Mouse (Mus musculus) adrenal gland, postnatal 14 days (tissue): ENCODE measurements around the gene Ptprk. TPM values are rescaled to one million over a fixed set of nuclear protein-coding genes. Genes with fewer than 3 reads are reported as not detected.

Experiments used
- DNase-seq: peaks from one replicate; pipeline ENCODE4 v3.0.0; 2021; ENCODE audit warnings: mixed read lengths
- long read RNA-seq, 2 experiments: library from polyadenylated mRNA; stranded (forward); transcript quantifications; one replicate each; pipeline ENCODE4 v2.0.0; 2021
- total RNA-seq: library from RNA; stranded (reverse); gene quantifications from 2 replicates; pipeline ENCODE4 v1.2.3, GENCODE M21; 2021

The Ptprk gene
- 21.6 and 23.3 TPM in 2 replicates for total RNA-seq
- long read RNA-seq, experiment 1, full-length matches to known transcripts = 1 of 6 reads
- long read RNA-seq, experiment 1, partial matches to known transcripts = 3 of 6 reads
- long read RNA-seq, experiment 1, other reads (novel, unspliced or antisense) = 2 of 6 reads
- long read RNA-seq, experiment 2, full-length matches to known transcripts = 2 of 11 reads
- long read RNA-seq, experiment 2, partial matches to known transcripts = 4 of 11 reads
- long read RNA-seq, experiment 2, other reads (novel, unspliced or antisense) = 5 of 11 reads

DNA sequence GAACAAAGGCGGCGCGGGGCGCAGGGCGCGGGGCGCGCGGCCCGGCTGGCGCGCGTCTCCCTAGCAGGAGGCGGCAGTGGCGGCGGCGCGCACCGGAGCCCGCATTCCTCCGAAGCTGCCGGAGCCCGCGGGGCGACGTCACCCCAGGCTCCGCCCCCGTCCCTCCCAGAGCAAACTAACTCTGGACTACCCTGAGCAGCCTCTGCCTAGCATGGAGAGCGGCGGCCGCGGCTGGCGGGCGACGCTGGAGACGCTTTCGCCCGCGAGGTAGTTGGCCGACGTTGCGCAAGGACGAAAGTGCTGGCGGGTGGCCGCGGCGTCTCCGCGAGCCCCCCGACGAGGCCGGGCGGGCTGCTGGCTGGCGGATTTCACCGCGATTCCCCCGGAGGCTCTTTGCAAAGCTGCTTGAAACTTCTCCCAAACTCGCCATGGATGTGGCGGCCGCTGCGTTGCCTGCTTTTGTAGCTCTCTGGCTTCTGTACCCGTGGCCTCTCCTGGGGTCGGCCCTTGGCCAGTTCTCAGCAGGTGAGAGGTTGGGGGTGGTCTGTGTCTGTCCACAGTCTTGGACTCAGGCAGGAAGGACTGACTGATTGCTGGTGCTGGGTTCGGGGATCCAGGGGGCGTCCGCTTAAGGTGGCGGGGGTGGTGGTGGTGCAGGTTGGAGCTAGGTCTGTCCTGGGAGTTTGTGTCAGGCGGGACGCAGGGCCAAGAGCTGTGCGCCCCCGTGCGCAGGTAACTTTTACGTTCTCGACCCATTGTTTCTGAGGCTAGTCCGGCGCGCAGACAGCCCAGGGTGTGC is at the start of gene Ptprk:
Ptprk (plus strand) TSS at position 168 of the 799 bp plus-strand sequence.
- DNase-seq = peak; percentile 95

DNA sequence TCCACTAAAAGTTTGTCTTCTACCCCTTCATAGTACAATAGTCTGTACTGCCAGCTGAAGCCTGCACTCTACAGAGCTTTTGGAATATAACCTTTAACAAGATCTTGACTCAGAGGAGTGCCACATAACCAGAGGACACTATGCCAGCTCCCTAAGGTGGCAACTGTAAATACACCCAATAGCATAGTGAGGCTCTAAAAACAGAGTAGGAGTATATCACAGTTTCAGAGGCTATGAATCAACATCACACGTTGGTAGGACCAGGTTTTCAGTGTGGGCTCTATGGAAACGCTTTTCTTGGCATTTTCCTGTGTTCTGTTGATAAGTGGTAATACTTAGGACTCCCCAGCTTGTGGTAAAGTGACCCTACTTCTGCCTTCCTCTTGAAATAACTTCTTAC is 46.8 kb upstream of the Ptprk start:
- DNase-seq = no peak

DNA sequence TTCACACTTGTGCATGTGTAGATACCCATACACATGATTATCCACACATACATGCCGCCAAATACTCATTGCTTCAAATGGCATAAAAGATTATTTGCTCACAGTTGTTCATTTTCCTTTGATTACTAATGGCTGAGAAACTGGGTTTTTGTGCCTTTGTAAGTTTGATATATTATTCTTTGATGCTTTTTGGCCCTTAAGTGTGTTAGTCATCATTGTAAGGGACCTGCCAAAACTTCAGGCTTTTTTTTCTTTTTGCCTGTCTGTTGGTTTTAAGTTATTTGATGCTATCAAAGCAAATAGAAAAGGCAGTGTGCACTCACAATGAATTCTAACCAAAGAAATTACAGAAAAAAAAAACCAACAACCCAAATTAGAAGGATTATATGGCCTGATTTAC is 38.2 kb upstream of the Ptprk start:
- no peak for DNase-seq

DNA sequence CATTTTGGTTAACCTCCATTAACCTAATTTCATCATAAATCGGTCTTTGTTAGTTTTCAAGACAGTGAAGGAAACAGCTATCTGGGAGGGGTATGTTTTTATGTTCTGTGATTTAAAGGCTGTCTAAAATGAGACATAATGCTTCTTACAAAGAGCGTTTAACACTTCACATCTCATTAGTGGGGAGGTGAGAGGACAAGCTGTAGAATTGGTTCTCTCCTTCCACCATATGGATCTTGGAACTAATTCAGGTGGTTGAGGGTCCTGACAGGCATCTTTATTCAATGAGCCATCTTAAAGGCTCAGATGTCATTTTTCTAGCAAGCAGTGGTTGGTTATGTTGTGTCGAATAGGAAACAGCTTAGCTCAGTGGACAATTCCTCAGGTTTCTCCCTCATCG is 19.9 kb upstream of the Ptprk start:
- no peak for DNase-seq

DNA sequence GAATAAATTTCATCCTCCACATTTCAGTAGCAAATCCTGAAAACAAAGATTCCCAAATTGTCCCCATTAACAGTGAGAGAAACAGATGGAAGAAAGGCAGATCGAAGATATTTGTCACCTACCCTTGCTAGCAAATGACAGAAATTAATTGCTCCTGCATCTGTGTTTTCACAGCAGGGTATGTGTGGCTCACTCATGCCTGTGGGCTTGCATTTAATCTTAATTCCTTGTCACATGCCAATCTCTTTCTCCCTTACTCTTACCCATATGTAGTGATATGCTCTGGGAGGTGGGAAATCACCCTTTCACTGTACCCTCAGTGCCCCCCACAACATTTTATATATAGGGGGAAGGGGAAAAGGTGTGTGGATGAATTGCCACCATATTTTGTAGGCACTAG is 15.4 kb upstream of the Ptprk start:
- no peak for DNase-seq

DNA sequence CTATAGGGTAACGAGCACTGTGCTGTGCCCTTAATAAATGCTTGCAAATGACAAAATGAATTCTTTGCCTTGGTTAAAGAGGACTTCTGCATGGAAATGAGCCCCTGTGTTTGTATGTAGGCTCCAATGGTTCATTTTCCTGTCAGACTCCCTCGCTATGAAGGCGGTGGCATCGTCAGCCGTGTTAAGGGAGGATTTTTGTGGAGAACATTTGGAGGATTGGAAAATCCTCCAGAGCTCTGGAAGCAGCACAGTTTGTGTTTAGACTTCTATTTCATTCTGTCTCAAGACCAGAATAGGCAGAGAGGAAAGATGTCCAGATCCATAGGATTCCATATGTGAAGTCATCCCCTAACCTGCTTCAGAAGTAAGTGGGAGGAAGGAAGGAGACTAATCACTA is 6.6 kb upstream of the Ptprk start:
- no peak for DNase-seq

DNA sequence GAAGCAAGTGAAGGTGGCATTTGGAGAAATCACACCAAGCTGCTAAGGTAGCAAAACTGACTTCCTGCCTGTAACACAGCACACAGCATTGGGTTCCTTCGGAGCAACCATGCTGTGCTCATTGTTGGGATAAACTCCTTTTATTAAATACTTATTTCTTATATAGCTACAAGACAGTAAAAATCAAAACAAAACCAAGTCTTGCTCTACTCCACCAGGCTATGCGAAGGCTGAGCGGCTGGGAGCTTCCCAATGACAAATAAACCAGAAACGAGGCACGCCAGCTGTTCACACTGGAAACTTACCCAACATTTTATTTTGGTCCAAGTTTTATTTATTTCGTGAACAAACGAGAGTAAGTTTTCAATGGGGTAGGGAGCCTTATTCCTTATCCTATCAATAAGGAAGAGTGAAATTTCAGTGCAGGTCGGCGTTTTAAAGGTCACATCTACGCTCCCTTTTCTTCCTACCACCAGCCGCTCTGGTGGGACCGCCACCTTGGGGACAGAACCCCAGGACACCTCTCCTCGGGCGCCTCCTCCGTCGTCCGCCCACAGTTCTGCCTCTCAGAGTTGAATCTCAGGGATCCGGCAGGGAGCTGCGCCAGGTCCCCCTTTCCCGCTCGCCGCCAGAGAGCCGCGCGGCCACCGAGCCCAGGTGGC is 498 bp upstream of the Ptprk start:
- DNase-seq = peak; percentile 26

DNA sequence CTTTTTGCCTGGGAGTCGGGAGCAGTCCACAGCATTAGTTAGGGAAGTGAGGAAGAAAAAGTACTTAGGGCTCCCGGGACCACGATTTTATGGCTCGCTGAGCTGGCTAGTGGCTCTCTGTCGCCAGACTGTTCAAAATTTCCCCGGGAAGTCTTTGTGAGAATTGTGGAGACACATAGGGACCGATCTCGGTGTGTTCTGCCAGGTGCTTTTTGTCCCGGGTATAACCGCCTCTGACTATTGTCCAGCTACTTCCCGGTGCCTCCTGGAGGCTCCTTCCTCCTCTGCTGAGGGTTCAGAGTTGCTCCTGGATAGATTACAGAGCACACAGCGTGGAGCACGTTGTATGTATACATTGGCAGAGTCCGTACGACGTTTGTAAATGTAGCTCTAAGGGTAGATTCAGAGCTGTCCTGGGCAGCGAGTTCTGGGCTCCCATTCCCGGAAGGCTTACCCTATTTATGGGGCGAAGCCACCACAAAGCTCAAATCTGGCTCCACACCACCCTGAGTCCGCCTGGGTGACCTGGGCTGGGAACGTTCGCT is 943 bp downstream of the Ptprk start:
- peak; percentile 6 for DNase-seq

DNA sequence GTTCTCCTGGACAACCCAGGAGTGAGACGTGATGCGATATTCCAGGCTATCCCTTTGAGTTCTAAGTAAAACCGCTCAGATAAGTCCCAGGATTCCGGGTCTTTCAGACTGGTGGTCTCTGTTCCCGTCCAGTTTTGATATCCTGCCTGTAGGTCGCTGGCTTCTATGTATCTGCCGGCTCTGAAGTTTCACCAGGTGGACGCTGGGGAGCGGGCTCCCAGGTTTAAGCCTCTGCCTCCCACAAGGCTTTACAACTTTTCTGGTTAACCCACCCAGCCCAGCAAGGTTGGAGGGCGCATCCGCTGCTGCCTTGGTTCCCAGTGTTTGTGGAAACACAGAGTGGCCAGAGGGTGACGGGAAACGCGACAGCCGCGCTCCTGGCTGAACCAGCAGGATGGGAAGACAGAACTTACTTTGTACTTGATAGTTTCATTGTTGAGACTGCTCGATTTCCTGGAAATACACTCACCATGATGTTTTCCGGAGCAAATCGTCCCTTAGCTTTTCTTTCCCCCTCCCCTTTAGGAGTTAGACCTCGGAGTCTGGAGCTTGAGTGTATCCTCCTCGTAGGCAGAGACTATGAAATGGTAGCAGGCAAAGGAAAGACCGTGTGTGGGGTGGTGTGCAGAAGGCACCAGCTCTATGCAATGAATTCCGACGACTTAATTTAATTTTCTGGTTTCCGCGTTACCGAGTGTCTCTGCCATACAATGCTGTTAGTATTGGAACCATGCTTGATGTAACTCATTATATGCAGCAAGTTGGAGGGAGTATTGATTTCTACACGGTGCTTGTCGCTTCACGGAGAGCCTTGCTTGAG is 1.6 kb downstream of the Ptprk start:
- peak; percentile 31 for DNase-seq

DNA sequence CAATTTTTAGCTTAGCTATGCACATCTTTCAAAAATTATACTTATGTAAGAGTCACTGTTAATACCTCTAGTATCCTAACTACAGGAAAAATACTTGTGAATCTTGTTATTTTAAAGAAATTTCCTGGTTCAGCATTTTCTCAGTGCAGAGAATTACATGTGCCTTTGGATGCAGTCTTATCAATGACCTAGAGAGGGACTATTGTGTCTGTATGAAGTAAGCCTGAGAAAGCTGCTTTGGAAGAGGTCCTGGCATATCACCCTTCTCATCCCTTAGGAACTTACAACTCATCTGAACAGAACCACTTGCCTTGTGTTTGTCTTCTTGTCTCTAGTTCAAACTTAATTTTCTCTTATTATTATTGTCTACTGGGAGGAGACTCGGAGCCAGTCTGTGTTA is 3.6 kb downstream of the Ptprk start:
- DNase-seq = no peak

DNA sequence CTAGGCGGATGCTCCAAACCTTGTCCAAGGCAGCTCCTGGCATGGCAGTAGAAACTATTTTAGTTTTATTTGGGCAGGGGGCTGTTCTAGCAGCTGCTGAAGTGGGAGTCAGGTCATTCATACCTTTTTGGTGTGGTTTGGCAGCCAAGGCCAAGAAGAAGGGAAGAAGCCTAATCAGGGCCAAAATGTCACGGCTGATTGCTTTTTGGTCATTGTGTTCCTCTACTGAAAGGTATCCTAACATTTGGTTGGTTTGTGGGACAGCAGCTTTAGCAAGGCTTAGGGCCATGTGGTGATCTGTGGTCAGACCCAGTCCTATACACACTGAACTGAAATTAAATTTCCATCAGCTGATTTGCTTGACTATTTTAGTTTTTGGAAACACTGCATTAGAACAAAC is 6.6 kb downstream of the Ptprk start:
- DNase-seq = no peak

DNA sequence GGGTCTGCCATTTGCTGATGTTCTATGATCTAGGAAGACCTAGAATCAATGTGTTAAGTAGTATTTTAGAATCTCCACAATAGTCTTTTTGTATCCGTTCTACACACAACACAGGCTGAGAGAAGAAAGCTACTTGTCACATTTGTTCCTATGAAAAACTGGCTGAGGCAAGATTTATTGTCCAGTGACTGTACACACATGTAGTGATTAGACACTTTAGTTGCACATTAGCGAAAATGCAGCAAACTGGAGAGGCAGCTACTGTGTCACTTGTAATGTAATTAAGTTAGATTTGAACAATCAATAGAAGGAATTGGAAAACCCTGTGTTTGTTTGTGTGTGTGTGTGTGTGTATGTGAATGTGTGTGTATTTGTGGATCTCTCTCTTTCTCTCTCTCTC is 8.6 kb downstream of the Ptprk start:
- DNase-seq = no peak

DNA sequence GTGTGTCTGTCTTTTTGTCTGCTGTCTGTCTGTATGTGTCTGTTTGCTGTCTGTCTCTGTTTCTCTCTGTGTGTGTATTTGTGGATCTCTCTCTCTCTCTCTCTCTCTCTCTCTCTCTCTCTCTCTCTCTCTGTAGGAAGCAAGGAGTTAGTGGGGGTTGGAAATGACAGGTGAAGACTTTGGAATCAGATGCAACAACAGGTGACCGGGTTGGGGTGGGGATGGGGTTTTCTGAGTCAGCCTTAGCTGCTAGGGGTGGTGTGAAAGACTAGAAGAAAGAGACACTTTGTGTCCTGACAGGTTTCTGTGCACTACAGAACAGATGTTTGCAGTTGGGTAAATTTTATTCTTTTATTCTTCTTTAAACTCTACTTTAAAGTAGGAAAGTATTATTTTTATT is 9.0 kb downstream of the Ptprk start:
- no peak for DNase-seq

DNA sequence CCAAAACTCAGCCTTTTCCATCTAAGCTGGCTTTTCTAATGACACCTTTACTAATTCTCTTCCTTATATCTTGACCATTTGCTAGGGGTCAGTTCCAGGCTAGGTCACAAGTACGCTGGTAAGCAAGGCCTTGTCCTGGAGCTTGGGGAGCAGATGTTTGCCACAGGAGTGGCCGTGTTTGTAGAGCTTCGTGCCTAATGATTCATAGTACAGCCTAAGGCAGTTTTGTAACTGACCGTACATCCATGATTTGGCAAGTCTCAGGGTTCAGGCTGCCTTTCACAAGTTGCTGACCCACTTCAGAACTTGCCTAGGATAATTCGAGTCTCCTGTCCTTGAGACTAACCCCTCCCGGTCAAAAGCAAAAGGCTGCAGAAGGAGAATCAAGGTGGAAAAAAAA is 12.7 kb downstream of the Ptprk start:
- peak; percentile 26 for DNase-seq

DNA sequence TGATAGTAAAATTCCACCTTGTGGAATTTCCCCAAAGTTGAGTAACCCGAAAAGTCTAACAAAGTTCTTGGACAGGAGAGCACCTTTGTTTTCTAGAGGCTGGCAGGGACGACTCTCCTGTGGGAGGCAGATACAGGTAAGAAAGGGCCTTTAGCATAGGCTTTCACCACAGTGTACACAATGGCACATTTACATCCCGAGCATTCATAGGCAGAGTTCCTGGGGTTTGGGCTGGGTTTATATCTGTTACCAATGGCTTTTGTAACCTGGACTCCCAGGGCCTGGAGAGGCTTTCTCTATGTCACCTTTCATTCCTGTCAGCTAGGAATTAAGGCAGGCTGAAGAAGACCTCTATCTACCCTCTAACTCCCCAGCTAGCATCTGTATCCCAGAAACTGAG is 13.1 kb downstream of the Ptprk start:
- no peak for DNase-seq

DNA sequence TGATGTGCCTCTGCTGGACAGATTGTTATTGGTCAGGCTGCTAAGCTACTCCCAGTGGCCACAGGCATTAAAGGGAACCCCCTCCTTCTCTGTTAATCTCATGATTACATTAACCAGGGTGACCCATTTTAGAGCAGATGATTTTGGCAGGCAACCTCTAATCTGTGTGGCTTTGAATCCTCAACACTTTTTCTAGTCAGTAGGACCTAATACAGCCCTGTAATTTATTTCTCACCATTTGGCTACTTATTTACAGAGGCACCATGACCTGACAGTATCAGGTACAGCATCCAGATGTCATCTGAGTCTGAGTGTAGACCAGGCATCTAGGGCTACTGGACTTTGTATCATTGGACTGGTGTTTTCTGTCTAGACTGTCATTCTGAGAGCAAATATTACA is 21.4 kb downstream of the Ptprk start:
- no peak for DNase-seq

DNA sequence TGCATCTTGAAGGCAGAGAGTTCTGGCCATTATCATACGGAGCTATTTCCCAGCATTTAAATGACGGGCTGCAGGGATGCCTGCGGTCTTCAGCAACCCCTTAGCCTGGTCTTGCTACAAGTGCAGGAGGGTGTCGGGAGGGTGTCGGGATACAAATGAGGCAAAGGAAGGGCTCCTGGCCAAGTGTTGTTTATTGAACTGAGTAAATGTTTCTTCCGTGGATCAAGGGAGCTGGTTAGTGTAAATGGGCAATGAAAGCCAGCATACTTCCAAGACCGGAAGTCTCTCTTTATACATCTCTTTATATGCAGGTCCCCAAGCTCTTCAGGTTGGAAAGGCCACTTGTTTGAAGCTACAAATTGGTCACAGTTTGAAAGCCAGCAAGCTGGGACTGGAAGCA is 23.0 kb downstream of the Ptprk start:
- DNase-seq = no peak

DNA sequence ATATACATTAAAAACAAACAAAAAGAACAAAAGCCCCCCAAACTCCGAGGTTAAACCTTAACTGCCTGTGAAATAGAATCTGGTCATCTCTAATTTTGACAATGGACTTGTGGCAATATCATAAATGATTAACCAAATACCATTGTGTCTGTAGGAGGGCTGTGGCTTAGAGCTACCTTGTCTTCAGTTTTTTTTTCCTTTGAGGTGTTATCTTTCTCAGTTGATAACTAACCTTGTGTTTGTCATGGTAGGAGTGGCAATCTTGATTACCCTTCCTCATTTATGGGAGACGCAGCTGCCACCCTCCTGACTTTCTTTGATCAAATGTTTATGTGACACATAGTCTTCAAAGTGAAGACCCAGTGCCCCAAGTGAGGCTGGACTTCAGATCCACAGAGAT is 24.3 kb downstream of the Ptprk start:
- DNase-seq = no peak

DNA sequence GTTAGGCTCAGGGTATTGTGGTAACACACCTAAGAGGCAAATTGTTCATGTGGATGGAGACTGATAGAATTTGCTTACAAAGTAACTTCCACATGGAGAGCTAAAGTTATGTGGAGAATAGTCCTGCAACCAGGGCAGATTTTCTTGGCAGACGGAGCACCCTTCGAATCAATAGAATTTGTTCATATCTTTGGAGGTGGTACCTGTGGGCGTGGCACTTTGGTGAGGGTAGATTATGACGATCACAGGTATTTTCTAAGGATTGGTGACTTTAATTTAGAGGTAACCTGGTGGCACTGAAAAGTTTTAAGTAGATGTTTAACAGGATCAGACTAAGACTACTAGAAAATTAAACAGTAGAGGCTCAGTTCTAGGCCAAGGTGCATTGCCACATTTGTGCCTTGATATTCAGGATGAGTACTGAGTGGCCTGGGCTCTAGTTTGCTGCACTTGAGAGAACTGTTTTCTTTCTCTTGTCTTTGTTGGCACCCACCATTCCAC is 28.8 kb downstream of the Ptprk start:
- DNase-seq = no peak

DNA sequence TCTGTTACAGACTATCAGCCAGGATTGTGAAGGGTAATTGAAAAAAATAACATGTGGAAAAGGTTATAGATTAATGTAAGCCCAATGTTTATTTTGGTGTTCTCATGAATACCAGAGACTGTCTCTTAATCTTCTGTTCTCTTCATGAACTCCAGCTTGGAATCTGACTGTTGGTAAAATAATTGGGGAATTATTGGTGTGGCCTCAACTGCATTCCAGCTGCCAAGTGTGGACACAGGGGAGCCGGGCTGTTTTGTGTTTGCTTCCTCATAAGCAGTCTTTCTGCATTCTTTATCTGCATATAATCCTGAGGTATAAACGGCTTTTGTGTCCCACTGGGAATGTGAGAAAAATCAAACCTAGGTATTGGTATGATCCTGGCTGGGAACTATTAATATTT is 29.3 kb downstream of the Ptprk start:
- no peak for DNase-seq

DNA sequence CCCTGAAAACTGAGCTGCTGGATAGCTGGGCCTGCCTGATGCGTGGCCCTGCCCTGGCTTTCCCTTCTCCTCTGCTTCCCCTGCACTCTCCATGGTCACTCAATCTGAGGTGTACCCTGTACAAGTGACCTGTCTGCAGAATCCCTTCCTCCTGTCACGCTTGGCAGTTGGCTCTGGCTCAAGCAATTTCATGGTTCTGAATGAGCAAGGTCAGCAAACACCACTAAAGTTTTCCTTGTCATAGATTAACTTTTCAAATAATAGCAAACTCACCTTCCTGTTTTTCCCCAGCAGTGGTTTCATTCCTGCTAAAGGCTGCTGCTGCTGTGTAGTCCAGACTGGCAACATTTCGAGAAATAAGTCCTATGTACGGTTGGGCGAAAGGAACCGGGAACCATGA is 30.6 kb downstream of the Ptprk start:
- DNase-seq = no peak
